Mouse (Mus musculus) cerebellum, postnatal 10 days (tissue): ENCODE measurements around the gene Bola2.
"Not testable (repeated sequence)": the region's sequence is repeated elsewhere in the genome, so short reads cannot be mapped to it uniquely, and the experiment has no call there.

Experiments used
- DNase-seq, 2 experiments: peaks; one replicate each; pipeline ENCODE4 v3.0.0; 2021; ENCODE audit warnings: mixed read lengths in 2 of 2

The Bola2 gene

GRCm38 (mm10) chr7:126710266-126710665 is 15.1 kb downstream of the Bola2 start:
- no peak for DNase-seq

- no peak for DNase-seq
Measured at GRCm38 (mm10) chr7:126711910-126712309, 16.7 kb downstream of the Bola2 start.

- no peak for DNase-seq
Measured at GRCm38 (mm10) chr7:126715679-126716078, 20.5 kb downstream of the Bola2 start.

- no peak for DNase-seq
Measured at GRCm38 (mm10) chr7:126717566-126717965, 22.4 kb downstream of the Bola2 start.

- no peak for DNase-seq
Measured at GRCm38 (mm10) chr7:126718787-126719337, 23.7 kb downstream of the Bola2 start.

GRCm38 (mm10) chr7:126721635-126722034 is 26.4 kb downstream of the Bola2 start:
- DNase-seq, result no peak

GRCm38 (mm10) chr7:126725077-126725476 is 29.9 kb downstream of the Bola2 start:
- no peak for DNase-seq

- no peak for DNase-seq
Measured at GRCm38 (mm10) chr7:126725667-126726066, 30.5 kb downstream of the Bola2 start.

- DNase-seq, result not testable (repeated sequence)
Measured at GRCm38 (mm10) chr7:126730256-126730789, 35.1 kb downstream of the Bola2 start.

- DNase-seq, result no peak
Measured at GRCm38 (mm10) chr7:126736122-126736521, 40.9 kb downstream of the Bola2 start.

GRCm38 (mm10) chr7:126739551-126739950 is 44.4 kb downstream of the Bola2 start:
- DNase-seq, result no peak

GRCm38 (mm10) chr7:126740132-126740735 is 45.0 kb downstream of the Bola2 start:
- DNase-seq, result no peak

- DNase-seq, result no peak
Measured at GRCm38 (mm10) chr7:126740977-126741376, 45.8 kb downstream of the Bola2 start.

GRCm38 (mm10) chr7:126741452-126741851 is 46.3 kb downstream of the Bola2 start:
- DNase-seq, result no peak

- no peak for DNase-seq
Measured at GRCm38 (mm10) chr7:126741964-126742482, 46.8 kb downstream of the Bola2 start.

GRCm38 (mm10) chr7:126746066-126746465 is 50.9 kb downstream of the Bola2 start:
- DNase-seq, result no peak

- no peak for DNase-seq
Measured at GRCm38 (mm10) chr7:126746798-126747197, 51.6 kb downstream of the Bola2 start.

- no peak for DNase-seq
Measured at GRCm38 (mm10) chr7:126748824-126749223, 53.6 kb downstream of the Bola2 start.
